Mouse (Mus musculus): Measurements from ENCODE around the gene Psma5. TPM values are rescaled to one million over a fixed set of nuclear protein-coding genes. Genes with fewer than 3 reads are reported as not detected.

The Psma5 gene
- polyA plus RNA-seq, 1 experiment from 2014 or later: 251 TPM

- DNase-seq (ENCODE audit: low spot score) (peak; percentile 39), ATAC-seq (ENCODE audit: low FRiP score) (peak; percentile 77; the same call in 1 of the 2 replicates)
- no peak overlapping the region for H3K4me2 ChIP-seq (replicated peaks)
- no peaks in the 10 kb centered on the region for H3K9me3 ChIP-seq (ENCODE audit: control insufficient read depth, low read length)
- H3K36me3 ChIP-seq (replicated peaks; ENCODE audit: control insufficient read depth, insufficient read depth): peaks cover 91% of the 10 kb centered on the region
- H3K4me1 ChIP-seq (replicated peaks; ENCODE audit: control insufficient read depth, insufficient read depth, low read length): no peaks in the 10 kb centered on the region
- WGBS: 64% methylated on average over 9 of the region's 9 CpGs
- H3K27ac ChIP-seq: peak overlapping the region; percentile 20; the same call in 1 of the 2 replicates
- H3K27me3 ChIP-seq (ENCODE audit: control insufficient read depth, insufficient read depth, low read length): no peaks in the 10 kb centered on the region
- no peak overlapping the region for H3K9ac ChIP-seq
- no peak overlapping the region for H3K4me3 ChIP-seq (replicated peaks; ENCODE audit: low read length)
These were observed 71.7 kb downstream of the Psma5 start for GRCm38 (mm10) chr3:108328441-108328841.

Other genes starting within 250 kb of the Psma5 start
- 92.3 and 106 TPM in 2 replicates for gene Gstm1, start 239.0 kb upstream of the Psma5 start, polyA plus RNA-seq (2014; fragmentation: Nextera tagmentation; extraction: Ambion mirVana)
- gene Gstm4, start 212.0 kb upstream of the Psma5 start, polyA plus RNA-seq (2014; fragmentation: Nextera tagmentation; extraction: Ambion mirVana): 17.5 and 19.1 TPM in 2 replicates
- 43.8 and 45.5 TPM in 2 replicates for gene Ampd2, start 170.3 kb upstream of the Psma5 start, polyA plus RNA-seq (2014; fragmentation: Nextera tagmentation; extraction: Ambion mirVana)
- gene Gnat2, start 164.1 kb upstream of the Psma5 start, polyA plus RNA-seq (2014; fragmentation: Nextera tagmentation; extraction: Ambion mirVana): 0.33 and 0.48 TPM in 2 replicates
- 132 and 142 TPM in 2 replicates for gene Gnai3, start 110.8 kb upstream of the Psma5 start, polyA plus RNA-seq (2014; fragmentation: Nextera tagmentation; extraction: Ambion mirVana)
- 3.6 and 3.9 TPM in 2 replicates for gene Gpr61, start 102.0 kb upstream of the Psma5 start, polyA plus RNA-seq (2014; fragmentation: Nextera tagmentation; extraction: Ambion mirVana)
- gene Amigo1, start 70.6 kb upstream of the Psma5 start, polyA plus RNA-seq (2014; fragmentation: Nextera tagmentation; extraction: Ambion mirVana): 11.1 and 11.3 TPM in 2 replicates
- gene Cyb561d1, start 55.7 kb upstream of the Psma5 start, polyA plus RNA-seq (2014; fragmentation: Nextera tagmentation; extraction: Ambion mirVana): 2.4 and 2.7 TPM in 2 replicates
- gene Atxn7l2, start 46.0 kb upstream of the Psma5 start, polyA plus RNA-seq (2014; fragmentation: Nextera tagmentation; extraction: Ambion mirVana): 20.0 and 21.1 TPM in 2 replicates
- gene Sypl2, start 30.3 kb upstream of the Psma5 start, polyA plus RNA-seq (2014; fragmentation: Nextera tagmentation; extraction: Ambion mirVana): 0.17 and 0.50 TPM in 2 replicates
- 24.2 and 25.4 TPM in 2 replicates for gene Sort1, start 27.2 kb downstream of the Psma5 start, polyA plus RNA-seq (2014; fragmentation: Nextera tagmentation; extraction: Ambion mirVana)
- 0.16 and 0.31 TPM in 2 replicates for gene Mybphl, start 108.0 kb downstream of the Psma5 start, polyA plus RNA-seq (2014; fragmentation: Nextera tagmentation; extraction: Ambion mirVana)
- 5.6 and 9.6 TPM in 2 replicates for gene Psrc1, start 126.9 kb downstream of the Psma5 start, polyA plus RNA-seq (2014; fragmentation: Nextera tagmentation; extraction: Ambion mirVana)
- gene Celsr2, start 158.6 kb downstream of the Psma5 start, polyA plus RNA-seq (2014; fragmentation: Nextera tagmentation; extraction: Ambion mirVana): 39.4 and 49.7 TPM in 2 replicates
- gene Sars, start 188.3 kb downstream of the Psma5 start, polyA plus RNA-seq (2014; fragmentation: Nextera tagmentation; extraction: Ambion mirVana): 207 and 222 TPM in 2 replicates